Mouse (Mus musculus) adrenal gland, postnatal 25 days (tissue): ENCODE measurements around the gene Alg14. TPM values are rescaled to one million over a fixed set of nuclear protein-coding genes. Genes with fewer than 3 reads are reported as not detected.

Experiments
- DNase-seq: peaks from one replicate; pipeline ENCODE4 v3.0.0; 2021; ENCODE audit warnings: mixed read lengths
- total RNA-seq: library from RNA; stranded (reverse); gene quantifications from 2 replicates; pipeline ENCODE4 v1.2.3, GENCODE M21; 2021

Alg14 gene
- total RNA-seq, 1 experiment from 2014 or later, result 41.7 TPM

DNA sequence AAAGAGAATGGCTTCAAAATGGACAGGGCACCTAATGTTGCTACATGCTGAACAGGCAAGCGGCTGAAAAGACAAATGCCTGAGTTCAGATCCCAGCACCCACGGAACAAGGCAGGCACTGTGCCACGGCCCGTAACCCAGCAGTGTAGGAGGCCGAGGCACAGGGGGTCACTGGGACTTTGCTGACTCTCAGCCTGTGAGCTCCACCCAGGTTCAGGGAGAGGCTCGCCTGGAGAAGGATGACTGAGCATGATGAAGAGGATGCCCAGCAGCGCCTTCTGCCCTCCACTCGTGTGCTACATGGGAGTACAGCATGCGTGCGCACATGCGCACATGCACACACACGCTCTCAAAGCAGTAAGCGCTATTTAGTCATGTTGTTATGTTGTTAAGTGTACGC lies 11.9 kb upstream of the Alg14 start:
- no peak for DNase-seq

DNA sequence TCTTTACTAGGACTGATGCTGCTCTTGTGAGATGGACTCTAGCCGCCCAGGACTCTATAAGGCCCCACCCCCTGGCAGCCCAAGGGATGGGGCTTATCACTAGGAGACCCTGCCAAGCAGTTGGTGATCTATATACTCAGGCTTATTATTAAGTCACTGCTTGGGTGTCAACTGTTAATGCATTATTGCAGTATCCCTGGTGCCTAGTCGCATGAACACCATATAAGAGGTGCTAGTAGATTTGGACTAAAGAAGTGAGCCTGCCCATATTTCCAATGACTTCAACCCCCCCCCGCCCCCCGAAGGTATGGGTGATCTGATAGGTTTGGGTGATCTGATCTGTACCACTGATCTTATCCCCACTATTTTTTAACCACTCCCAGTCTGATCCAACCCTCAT lies 8.6 kb upstream of the Alg14 start, which contains the start of gene Tmem56:
Gene Tmem56, minus strand, starts transcription at position 101 of the 400 bp plus-strand sequence.
- DNase-seq, result no peak

DNA sequence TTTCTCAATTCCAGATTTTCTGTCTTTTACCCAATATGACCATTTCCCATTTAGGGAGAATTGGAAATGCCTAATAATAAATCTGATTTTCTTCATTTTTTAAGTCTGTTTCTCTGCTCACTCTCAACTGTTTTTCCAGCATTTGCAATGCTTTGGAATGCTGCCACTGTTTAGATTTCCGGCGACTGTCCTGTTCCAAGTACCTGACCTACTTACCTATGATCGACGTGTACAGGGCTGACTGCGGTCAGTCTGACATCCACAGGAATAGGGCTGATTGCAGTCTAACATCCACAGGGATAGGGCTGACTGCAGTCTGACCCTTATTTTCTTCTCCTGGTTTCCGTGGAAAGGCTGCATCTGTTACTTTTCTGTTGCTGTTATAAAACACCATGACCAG lies 6.4 kb upstream of the Alg14 start:
- DNase-seq, result no peak

DNA sequence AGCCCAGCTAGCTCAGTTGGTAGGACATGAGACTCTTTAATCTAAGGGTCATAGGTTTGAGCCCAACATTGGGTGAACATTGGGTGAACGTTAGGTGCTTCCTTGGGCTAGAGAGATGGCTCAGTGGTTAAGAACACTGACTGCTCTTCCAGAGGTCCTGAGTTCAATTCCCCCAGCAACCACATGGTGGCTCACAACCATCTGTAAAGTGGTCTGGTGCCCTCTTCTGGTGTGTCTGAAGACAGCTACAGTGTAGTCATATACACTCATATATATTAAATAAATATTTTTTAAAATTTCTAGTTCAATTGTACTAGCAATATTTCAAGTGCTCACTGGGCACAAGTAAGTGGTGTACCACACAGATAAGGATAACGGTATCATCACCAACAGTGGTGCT lies 4.4 kb upstream of the Alg14 start:
- DNase-seq, result no peak

DNA sequence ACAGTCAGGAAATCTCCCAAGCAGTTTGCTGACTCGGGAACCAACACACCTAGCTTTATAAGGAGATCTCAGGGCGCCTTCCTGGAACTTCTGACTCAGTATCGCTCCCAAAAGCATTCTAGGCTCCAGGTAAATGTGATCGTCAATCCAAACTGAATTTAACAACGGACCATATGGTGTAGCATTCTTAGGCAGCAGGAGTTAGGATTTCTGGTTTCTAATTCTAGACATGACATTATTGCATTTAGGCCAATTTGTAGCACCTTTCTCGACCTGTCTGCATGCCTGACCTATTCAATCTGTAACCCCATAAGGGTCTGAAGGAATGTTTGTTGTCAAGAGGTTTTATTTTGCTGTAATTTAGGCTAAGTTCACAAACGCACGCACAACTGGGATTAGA lies 892 bp upstream of the Alg14 start:
- DNase-seq, result no peak

DNA sequence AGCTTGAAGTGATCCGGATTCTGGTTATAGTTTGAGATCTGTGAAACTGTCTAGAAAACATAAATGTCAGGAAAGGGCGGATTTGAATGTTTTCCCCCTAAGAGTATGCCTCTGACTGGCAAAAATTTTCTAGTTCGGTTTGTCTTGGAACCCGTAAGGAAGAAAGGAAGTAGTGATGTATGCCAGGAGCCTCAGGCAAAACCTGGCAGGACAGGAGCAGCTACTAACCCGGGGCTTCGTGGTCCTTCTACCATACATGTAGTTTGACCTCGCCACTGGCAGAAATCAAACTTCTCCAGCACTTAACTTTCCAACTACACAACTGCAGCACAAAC lies 381 bp upstream of the Alg14 start:
- no peak for DNase-seq

DNA sequence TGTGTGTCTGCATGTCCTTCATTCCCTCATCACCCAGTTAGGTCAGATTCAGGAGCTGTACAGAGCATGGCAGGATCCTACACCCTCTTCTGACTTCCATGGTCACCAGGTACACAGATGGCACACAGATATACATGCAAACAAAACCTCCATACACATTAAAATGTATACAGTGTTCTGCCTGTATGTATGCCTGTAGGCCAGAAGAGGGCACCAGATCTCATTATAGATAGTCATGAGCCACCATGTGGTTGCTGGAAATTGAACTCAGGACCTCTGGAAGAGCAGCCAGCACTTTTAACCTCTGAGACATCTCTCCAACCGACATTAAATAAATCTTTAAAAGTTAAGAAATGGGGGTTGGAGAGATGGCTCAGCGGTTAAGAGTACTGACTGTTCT lies 2.6 kb downstream of the Alg14 start:
- no peak for DNase-seq

DNA sequence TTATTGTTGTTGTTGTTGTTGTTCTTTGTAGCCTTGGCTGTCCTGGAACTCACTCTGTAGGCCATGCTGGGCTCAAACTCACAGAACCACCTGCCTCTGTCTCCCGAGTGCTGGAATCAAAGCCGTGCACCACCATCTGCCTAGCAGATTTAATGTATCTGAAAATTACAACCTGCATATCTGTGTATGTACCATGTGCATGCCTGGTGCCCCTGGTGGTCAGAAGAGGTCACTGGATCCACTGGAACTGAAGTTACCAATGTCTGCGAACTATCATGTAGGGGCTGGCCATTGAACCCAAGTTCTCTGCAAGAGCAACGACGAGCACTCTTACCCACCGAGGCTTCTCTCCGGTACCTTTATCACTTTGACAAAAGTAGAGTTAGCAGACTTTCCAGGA lies 15.1 kb downstream of the Alg14 start:
- DNase-seq, result no peak

DNA sequence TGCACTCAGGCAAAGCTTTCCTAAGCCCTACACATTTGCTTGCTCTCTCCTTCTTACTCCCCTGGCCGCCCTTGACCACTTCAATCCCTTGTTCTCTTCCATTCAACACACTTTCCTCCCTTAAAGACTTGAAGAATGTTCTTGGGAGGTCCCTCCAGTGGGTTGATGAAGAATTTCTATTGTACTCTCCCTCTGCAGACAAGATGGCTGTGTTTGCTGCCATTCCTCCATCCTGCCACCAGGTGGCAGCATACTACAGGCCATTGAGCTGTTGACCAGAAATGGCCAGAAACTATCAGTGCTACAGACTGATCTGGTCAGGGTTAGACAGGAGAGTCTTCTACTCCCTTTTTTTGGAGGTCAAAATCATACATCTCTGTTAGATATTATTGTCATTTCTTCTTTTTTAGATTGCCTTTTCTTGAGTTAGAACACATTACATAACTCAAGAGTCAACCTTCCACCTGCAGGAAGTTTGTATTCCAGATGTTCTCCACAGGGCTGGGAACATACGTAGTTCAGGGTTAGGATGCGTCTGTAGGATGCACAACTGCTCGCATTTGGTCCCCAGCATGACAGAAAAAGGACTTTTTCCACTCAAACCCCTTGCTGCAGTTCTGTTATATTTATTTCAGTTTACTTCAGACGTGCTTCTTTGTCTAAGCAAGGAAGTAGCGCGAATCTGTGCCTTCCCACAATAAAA lies 16.1 kb downstream of the Alg14 start:
- peak; percentile 78 for DNase-seq

DNA sequence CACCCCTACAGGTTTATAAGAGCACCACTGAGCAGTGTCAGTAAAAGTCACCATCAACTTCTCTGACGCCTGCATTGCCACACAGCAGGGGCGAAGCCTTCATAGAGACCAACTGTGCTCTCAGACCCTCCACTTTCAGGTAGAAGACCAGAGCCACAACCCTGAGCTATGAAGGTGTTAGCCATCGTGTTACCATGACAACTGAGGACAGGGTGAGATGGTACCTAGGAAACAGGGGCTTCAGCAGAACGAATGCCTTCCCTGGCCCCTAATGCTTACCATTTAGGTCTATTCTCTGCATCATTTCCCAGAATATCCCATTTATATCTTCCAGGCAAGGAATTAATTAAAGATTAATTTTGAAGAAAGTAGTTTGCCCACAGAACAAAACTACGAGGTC lies 17.4 kb downstream of the Alg14 start:
- no peak for DNase-seq

DNA sequence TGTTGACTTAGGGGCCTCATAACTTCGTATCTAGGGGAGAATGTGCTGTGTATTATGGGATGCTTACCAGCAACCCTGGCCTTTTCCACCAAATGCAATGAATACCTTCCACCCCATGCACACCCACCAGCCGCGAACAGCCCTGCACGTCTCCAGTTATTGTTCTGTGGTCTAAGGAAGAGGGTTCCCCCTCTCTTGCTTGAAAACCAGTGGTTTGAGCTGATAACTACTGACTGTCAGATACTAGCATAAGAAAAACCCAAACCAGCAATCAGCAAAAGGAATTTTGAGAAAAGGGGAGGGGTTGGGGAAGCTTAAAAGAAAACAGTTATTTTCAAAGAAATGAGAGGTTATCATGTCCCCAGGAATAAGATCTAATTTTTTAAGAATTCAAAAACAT lies 17.9 kb downstream of the Alg14 start:
- no peak for DNase-seq

DNA sequence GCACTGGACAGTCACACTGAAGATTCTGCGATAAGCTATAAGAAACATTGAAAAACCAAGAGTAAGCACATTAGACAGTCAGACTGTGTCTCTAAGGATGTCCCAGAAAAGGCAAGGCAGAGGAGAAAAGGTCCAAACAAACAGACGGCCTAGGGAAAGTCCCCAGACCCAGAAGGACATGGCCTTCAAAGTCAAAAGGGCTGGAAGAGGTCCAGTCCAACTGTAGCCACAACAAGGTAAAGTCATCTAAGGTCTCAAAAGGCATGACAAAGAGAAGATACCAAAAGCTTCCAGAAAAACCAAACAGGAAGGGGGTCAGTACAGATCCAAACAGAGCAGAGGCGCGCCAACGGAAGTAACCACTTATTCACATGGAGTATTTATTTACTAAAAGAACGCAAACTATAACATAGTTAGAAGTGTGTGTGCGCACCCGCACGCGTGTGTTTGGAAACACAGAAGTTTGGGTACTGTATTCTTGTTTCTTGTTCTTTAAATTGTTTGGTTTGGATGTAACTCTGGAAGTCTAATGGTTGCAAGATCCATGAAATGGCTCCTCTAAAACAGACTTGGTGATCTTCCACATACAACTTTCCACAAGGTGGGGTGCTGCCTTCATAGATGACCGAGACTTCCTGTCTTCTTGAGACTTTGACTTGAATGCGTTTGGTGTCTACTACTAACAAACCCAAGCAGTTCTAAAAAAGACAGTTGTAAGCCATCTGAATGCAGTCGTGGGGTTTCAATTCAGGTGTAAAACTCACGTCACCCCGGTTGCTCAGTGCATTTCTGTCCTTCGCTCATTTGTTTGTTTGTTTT lies 18.5 kb downstream of the Alg14 start:
- peak; percentile 13 for DNase-seq

DNA sequence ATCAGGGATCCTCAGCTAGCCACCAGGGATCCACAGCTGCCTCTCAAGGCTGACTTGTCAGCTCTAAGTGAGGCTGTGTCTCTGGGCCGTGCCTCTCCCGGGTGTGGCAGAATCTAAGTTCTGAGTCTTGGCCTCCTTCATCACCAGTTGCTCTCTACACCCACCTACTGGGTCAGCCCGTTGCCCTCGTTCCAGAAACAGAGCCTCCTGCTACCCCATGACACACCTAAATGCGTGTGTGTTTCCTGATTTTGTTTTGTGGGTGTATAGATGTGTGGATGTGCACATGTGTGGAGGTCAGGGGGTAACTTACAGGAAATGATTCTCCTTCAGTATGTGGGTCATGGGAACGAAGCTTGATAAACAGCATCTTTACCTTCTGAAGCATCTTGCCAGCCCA lies 20.9 kb downstream of the Alg14 start:
- no peak for DNase-seq

DNA sequence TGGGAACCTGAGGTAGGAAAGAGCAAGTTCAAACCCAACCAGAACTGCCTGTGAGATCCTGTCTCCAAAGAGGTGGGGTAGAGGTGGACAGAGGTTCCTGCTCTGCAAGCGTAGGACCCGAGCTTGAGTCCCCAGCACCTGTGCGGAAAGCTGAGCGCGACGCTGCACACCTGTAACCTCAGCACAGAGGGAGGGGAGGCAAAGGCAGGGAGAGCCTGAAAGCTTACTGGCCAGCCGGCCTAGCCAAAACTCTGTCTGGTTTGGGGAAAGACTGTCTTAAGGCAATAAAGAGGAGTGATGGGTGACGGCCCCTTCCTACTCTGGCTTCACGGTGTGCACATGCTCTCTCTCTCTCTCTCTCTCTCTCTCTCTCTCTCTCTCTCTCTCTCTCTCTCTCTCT lies 21.4 kb downstream of the Alg14 start:
- no peak for DNase-seq

DNA sequence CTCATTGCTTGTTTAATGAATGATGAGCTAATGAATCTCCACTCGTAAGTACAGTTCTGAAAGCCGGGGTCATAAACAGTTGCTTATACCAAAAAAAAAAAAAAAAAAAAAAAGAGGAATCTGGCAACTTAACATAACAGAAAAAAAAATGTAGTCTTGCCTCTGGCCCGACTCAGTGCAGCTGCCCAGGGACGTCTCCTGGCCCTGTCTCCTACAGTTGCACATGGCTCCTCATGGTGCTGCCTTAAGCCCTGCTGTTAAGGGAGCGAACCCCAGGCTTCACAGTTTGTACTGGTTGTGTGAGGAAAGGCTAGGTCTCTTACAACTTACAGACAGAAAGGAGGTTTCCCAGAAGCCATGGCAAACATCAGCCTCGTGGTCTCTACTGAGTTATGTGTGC lies 22.6 kb downstream of the Alg14 start:
- no peak for DNase-seq

DNA sequence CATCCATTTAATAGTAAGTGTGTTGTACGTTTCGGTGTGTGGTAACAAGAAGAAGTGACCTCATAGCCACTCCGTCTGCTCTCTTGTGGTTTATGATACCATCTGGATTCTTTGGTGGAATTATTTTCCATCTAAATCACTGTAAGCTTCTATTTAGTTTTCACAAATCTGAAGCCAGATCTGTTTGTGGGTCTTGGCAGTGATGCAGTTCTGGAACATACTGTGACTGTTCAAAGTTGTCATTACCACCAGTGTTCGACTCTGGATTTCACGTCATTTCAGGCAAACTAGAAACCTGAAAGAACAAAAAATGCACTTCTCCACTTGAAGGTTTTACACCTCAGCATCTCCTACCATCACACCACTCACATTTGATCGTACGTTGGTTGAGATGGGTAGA lies 23.9 kb downstream of the Alg14 start:
- no peak for DNase-seq

DNA sequence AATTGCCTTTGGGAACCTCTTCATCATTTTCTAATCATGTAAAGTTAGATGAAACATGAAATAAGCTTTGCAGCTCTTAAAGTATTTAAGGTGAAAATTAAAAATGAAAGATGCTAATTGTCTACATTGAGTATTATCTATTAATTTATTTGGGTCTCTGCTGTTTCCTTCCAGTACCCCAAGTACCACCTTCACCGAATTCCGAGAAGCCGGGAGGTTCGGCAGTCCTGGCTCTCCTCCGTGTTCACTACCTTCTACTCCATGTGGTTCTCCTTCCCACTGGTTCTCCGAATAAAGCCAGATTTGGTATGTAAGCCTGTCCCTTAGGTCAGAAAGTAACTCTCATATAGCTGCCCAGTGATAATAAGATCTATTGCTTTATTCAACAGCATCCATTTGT lies 28.3 kb downstream of the Alg14 start:
- no peak for DNase-seq

DNA sequence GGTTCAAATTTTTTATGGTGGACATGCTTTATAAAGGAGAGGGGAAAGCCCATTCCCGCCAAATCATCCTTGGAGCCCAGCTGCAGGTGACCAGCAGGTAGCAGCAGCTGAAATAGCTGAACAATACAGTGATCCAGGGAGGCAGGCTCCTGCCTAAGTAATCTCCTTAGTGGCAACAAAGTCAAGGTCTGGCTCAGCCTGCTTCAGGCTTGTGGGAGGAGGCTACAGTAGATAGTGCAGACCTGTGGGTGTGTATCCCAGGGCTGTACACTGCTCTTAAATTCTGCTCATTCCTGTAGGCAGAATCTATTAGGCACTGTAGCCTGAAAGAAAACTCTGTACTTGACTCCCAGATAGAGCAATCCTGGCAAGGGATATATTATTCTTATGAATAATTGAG lies 29.3 kb downstream of the Alg14 start:
- no peak for DNase-seq

DNA sequence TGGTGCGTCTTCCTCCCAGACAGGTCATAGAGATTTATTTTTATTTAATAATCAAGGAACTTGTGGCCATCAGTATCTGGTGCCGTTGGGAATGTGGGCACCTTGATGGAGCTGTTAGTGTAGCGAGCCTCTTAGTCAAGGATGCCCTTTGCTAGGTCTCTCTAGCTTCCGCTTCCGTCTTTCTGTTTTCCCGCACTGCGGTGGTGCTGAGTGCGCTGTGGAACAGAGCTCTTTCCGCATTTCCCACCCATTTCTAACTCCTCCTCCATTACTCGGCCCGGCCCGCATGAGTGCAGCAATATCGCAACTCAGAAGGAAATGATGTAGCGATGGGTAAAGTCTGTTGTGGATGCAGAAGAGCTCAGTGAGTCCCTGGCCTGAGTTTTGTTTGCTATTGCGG lies 31.8 kb downstream of the Alg14 start:
- no peak for DNase-seq

DNA sequence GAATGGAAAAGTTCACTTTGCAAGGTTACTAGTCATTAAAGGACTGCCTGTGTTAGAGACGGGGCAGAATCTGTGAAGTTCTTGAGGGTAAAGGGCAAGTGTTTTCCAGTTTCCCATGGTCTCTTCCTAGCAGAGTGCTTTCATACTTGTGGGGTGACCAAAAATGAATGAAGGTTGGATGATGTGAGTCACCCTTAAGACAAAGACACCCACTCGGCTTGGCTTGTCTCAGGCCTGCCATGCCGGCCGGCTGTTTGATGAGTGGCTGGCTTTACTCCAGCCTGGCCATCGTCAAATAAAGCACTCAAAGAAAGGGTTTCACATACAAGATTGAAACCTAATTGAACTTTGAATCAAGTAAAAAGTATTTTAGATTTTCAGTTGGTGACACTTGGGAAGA lies 35.8 kb downstream of the Alg14 start:
- peak; percentile 16 for DNase-seq

DNA sequence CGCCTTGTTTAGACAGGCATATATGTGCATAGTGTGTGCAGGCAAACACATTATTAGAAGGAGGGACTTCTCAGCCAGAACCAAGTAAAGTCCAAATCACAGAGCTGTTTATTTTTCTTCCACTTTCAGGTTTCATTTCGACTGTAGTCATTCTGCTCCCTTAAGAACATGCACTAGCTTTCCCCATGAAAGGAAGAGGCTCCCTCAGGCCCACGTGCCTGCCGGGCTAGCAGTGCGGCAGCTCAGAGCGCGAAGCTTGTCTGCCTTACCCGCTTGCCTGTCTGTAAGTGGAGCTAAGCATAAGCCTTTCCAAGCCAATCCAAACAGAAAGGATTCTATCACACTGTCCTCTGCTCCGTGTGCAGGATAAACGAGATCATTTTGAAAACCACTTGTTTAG lies 38.1 kb downstream of the Alg14 start:
- DNase-seq, result no peak

DNA sequence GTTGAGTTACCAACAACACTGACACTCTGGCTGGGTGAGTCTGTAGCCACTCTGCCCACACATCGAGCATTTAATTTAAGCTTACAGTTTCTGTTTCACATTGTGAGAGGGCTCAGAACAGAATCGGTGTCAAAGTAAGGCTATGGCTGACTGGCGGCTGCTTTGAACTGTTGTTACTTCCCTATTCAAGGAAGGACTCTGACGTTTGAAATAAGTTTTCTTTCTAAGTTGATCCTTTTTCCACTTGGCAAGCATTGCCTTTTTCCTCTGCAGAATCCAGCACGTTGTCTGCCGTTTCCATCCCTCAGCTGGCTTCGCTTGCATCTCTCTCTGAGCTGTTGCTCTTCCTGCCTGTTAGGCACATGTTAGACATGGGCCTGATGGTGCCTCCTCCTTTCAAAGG lies 38.7 kb downstream of the Alg14 start:
- DNase-seq, result no peak

DNA sequence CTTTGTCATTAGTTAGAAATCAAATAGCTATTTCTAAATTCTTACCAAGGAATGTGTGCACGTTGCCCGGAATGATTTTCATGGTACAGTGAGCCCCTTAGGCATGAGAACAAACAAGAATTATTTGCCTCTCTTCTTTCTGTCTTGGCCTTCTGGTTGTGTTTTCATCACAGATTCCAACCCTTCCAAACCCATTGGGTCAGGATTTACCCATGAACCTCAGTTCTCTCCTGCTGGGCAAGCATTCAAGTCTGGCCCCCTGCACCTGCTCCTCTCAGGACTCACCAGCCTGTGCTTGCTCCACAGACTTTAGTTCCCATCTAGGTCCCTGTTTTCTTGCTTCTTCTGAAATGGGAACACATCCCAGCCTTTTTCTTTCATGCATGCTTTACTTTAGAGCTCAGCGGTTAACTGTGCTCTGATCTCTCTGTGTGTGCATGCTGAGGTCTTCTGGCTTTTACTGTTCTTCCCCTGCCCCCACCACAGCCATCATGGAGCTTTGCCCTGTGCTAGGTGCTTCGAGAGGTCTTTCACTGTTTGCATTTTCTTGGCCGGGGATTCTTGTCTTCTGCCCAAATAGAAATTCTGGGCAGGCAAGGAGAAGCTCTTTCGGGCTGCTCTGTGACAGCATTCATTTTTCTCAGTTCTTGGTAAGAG lies 44.8 kb downstream of the Alg14 start:
- DNase-seq, result no peak

DNA sequence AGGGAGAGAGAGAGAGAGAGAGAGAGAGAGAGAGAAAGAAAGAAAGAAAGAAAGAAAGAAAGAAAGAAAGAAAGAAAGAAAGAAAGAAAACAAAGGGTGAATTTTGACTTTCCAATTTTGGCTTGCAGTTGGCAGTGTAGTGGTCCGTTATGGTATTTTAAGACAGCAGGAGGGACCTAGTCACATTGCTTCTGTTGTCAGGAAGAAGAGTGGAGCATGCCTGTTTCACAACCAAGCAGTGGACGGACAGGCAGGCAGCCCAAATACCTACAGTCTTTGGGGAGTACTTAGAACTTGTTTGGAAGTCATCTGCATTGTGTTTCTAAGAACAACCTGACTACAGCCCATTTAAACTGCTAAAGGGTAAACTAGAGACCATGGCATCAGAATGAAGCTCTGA lies 47.1 kb downstream of the Alg14 start:
- DNase-seq, result no peak
